Mouse (Mus musculus): ENCODE data around the gene Akap8l.

- no peak for TF ChIP-seq CTCF (IDR thresholded peaks at IDR 0.05; ENCODE audit: control insufficient read depth, insufficient read depth, insufficient replicate concordance, low read depth, low read length)
- TF ChIP-seq POLR2A (IDR thresholded peaks at IDR 0.05; ENCODE audit: control insufficient read depth, low read depth, low read length) = no peak
Observed at GRCm38 (mm10) chr17:32285138-32285670, 65.2 kb downstream of the Akap8l start.

Measured in testis, adult 2 months (tissue).